Mouse (Mus musculus) inflammation-experienced regulatory T-cells, adult 16 weeks (primary cell): Measurements from ENCODE around the gene Cenpo. TPM values are rescaled to one million over a fixed set of nuclear protein-coding genes. Genes with fewer than 3 reads are reported as not detected.

ENCODE experiments used
- polyA plus RNA-seq: library from polyadenylated mRNA; unstranded; fragments of 100-300 nt; shearing (Covaris generic); gene quantifications from one replicate; pipeline ENCODE4 v1.2.1, GENCODE M21; 2017

Cenpo gene
- 33.2 TPM for polyA plus RNA-seq

DNA sequence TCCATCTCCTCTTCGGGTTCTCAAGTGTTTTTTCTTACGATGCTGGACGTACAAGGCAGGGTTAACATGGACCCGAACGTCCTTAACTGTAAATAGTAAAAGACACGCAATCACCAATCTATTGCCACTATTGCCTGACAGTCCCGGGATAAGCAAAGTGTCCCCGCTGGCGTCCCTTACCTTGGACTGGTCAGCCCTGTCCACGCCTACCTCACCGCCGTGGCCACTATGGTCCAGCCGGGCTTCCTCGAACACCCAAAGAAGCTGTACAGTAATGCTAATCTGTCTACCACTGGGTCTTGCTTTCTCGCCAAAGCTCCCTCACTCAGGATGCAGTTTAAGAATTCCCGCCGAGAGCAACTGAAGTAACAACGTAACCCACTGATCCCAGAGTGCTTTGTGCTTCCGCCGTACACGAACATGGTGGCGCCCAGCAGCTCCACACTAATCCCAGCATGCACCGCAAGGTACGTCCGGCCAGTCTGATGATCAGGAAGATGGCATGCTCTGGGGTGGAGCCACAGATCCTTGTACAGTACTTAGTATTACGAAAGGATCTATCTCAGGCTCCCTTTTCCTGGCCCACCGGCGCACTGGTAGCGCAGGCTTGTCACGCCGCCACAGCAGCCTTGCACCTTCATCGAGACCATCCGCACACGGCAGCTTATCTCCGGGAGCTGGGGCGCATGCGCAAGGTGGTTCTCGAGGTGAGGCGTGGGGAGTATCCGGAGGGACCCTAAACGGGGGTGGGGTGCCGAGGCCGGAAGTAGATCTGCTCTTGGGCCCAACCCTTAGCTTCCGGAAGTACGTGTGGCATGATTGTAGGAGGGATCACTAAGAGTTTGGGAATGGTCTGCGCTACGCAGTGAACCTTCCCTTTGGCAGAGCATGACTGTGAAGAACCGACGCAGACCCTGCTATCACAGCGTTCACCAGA is at the start of gene Cenpo, which contains the start of gene Ptrhd1:
Gene Cenpo, minus strand, starts transcription at position 723 of the 937 bp plus-strand sequence.
Gene Ptrhd1, plus strand, starts transcription at position 456 of the 937 bp plus-strand sequence.

Other genes with a start within 250 kb of the Cenpo start
- gene Efr3b, start 195.4 kb downstream of the Cenpo start, polyA plus RNA-seq = 0.27 TPM
- gene Dnajc27, start 151.7 kb downstream of the Cenpo start, polyA plus RNA-seq = 13.6 TPM
- gene Adcy3, start 101.2 kb downstream of the Cenpo start, polyA plus RNA-seq = 4.9 TPM
- gene Ptrhd1, start 267 bp downstream of the Cenpo start, polyA plus RNA-seq = 4.2 TPM
- gene Ncoa1, start 242.9 kb upstream of the Cenpo start, polyA plus RNA-seq = 5.2 TPM